Mouse (Mus musculus) A20 (cell line): ENCODE measurements around the gene Thop1.
"Not testable (repeated sequence)": the region's sequence is repeated elsewhere in the genome, so short reads cannot be mapped to it uniquely, and the experiment has no call there.

Experiments
- DNase-seq: peaks from one replicate; pipeline ENCODE4 v3.0.0-alpha.2; 2011; ENCODE audit warnings: low read depth, low spot score

The Thop1 gene

GRCm38 (mm10) chr10:81069836-81070235 is at the start of gene Thop1:
Gene Thop1, plus strand, starts transcription at chr10:81070035.
- peak; percentile 99 for DNase-seq

- DNase-seq = no peak
Measured at GRCm38 (mm10) chr10:81020207-81020606, 49.6 kb upstream of the Thop1 start.

- DNase-seq = no peak
Measured at GRCm38 (mm10) chr10:81021547-81022110, 48.2 kb upstream of the Thop1 start.

GRCm38 (mm10) chr10:81022744-81023143 is 47.1 kb upstream of the Thop1 start:
- DNase-seq = peak; percentile 62

- no peak for DNase-seq
Measured at GRCm38 (mm10) chr10:81024346-81024937, 45.4 kb upstream of the Thop1 start.

- no peak for DNase-seq
Measured at GRCm38 (mm10) chr10:81025047-81025621, 44.7 kb upstream of the Thop1 start.

- no peak for DNase-seq
Measured at GRCm38 (mm10) chr10:81025639-81026275, 44.1 kb upstream of the Thop1 start, which contains the start of gene Diras1. Gene Diras1, minus strand, starts transcription at chr10:81025662.

GRCm38 (mm10) chr10:81026857-81027256 is 43.0 kb upstream of the Thop1 start:
- no peak for DNase-seq

- DNase-seq = no peak
Measured at GRCm38 (mm10) chr10:81027331-81027730, 42.5 kb upstream of the Thop1 start.

- DNase-seq = no peak
Measured at GRCm38 (mm10) chr10:81028219-81028618, 41.6 kb upstream of the Thop1 start.

- DNase-seq = no peak
Measured at GRCm38 (mm10) chr10:81029031-81029430, 40.8 kb upstream of the Thop1 start.

GRCm38 (mm10) chr10:81033586-81033985 is 36.2 kb upstream of the Thop1 start:
- DNase-seq = no peak

GRCm38 (mm10) chr10:81036251-81036650 is 33.6 kb upstream of the Thop1 start:
- peak; percentile 59 for DNase-seq

GRCm38 (mm10) chr10:81036988-81037580 is 32.8 kb upstream of the Thop1 start, which contains the start of gene Slc39a3:
Gene Slc39a3, minus strand, starts transcription at chr10:81037426.
- peak; percentile 100 for DNase-seq

GRCm38 (mm10) chr10:81041458-81042175 is 28.2 kb upstream of the Thop1 start:
- DNase-seq = peak; percentile 67

- not testable (repeated sequence) for DNase-seq
Measured at GRCm38 (mm10) chr10:81045246-81045645, 24.6 kb upstream of the Thop1 start.

- DNase-seq = peak; percentile 50
Measured at GRCm38 (mm10) chr10:81050645-81051044, 19.2 kb upstream of the Thop1 start.

- DNase-seq = no peak
Measured at GRCm38 (mm10) chr10:81051133-81051532, 18.7 kb upstream of the Thop1 start.

GRCm38 (mm10) chr10:81052577-81052976 is 17.3 kb upstream of the Thop1 start:
- DNase-seq = no peak

GRCm38 (mm10) chr10:81055169-81055568 is 14.7 kb upstream of the Thop1 start:
- DNase-seq = no peak

- DNase-seq = not testable (repeated sequence)
Measured at GRCm38 (mm10) chr10:81055802-81056340, 14.0 kb upstream of the Thop1 start.
